Mouse (Mus musculus) adrenal gland, postnatal 25 days (tissue): ENCODE measurements around the gene Rgs14. TPM values are rescaled to one million over a fixed set of nuclear protein-coding genes. Genes with fewer than 3 reads are reported as not detected.

Source experiments
- DNase-seq: peaks from one replicate; pipeline ENCODE4 v3.0.0; 2021; ENCODE audit warnings: mixed read lengths
- total RNA-seq: library from RNA; stranded (reverse); gene quantifications from 2 replicates; pipeline ENCODE4 v1.2.3, GENCODE M21; 2021

Rgs14 gene
- total RNA-seq, 1 experiment from 2014 or later, result 0.70 TPM

GRCm38 (mm10) chr13:55346745-55347144, 22.8 kb upstream of the Rgs14 start:
- DNase-seq, result no peak

GRCm38 (mm10) chr13:55361145-55361544, 8.4 kb upstream of the Rgs14 start:
- no peak for DNase-seq

- DNase-seq, result no peak
Observed at GRCm38 (mm10) chr13:55361974-55362452, 7.5 kb upstream of the Rgs14 start.

GRCm38 (mm10) chr13:55362453-55363060, 7.0 kb upstream of the Rgs14 start, which contains the start of gene Lman2:
Gene Lman2 (minus strand): TSS chr13:55362783.
- peak; percentile 91 for DNase-seq

- DNase-seq, result no peak
Observed at GRCm38 (mm10) chr13:55368401-55368800, 1.1 kb upstream of the Rgs14 start.

GRCm38 (mm10) chr13:55370234-55370633, 702 bp downstream of the Rgs14 start:
- DNase-seq, result no peak

GRCm38 (mm10) chr13:55371007-55371681, 1.6 kb downstream of the Rgs14 start:
- DNase-seq, result no peak

GRCm38 (mm10) chr13:55371740-55372139, 2.2 kb downstream of the Rgs14 start:
- no peak for DNase-seq

GRCm38 (mm10) chr13:55374206-55374924, 4.8 kb downstream of the Rgs14 start:
- no peak for DNase-seq

GRCm38 (mm10) chr13:55375877-55376276, 6.3 kb downstream of the Rgs14 start:
- DNase-seq, result no peak

GRCm38 (mm10) chr13:55378907-55379580, 9.5 kb downstream of the Rgs14 start:
- DNase-seq, result no peak

- no peak for DNase-seq
Observed at GRCm38 (mm10) chr13:55381790-55382189, 12.3 kb downstream of the Rgs14 start.

- DNase-seq, result no peak
Observed at GRCm38 (mm10) chr13:55390644-55391043, 21.1 kb downstream of the Rgs14 start.

- no peak for DNase-seq
Observed at GRCm38 (mm10) chr13:55391626-55392029, 22.1 kb downstream of the Rgs14 start.

GRCm38 (mm10) chr13:55392933-55393332, 23.4 kb downstream of the Rgs14 start:
- DNase-seq, result no peak

- DNase-seq, result no peak
Observed at GRCm38 (mm10) chr13:55398088-55398487, 28.6 kb downstream of the Rgs14 start, which contains the start of gene Slc34a1. Gene Slc34a1 (plus strand): TSS chr13:55398187.

GRCm38 (mm10) chr13:55399300-55400038, 29.9 kb downstream of the Rgs14 start:
- no peak for DNase-seq

- no peak for DNase-seq
Observed at GRCm38 (mm10) chr13:55400039-55400346, 30.5 kb downstream of the Rgs14 start.

GRCm38 (mm10) chr13:55403266-55403665, 33.7 kb downstream of the Rgs14 start:
- DNase-seq, result no peak

GRCm38 (mm10) chr13:55403935-55404852, 34.7 kb downstream of the Rgs14 start:
- DNase-seq, result no peak
